Mouse (Mus musculus): ENCODE results near the gene Utp20.
A peak's percentile ranks its signal among the peaks of the same experiment; 100 is the strongest.
"Not testable (repeated sequence)": the region's sequence is repeated elsewhere in the genome, so short reads cannot be mapped to it uniquely, and the experiment has no call there.

Utp20 gene

DNA sequence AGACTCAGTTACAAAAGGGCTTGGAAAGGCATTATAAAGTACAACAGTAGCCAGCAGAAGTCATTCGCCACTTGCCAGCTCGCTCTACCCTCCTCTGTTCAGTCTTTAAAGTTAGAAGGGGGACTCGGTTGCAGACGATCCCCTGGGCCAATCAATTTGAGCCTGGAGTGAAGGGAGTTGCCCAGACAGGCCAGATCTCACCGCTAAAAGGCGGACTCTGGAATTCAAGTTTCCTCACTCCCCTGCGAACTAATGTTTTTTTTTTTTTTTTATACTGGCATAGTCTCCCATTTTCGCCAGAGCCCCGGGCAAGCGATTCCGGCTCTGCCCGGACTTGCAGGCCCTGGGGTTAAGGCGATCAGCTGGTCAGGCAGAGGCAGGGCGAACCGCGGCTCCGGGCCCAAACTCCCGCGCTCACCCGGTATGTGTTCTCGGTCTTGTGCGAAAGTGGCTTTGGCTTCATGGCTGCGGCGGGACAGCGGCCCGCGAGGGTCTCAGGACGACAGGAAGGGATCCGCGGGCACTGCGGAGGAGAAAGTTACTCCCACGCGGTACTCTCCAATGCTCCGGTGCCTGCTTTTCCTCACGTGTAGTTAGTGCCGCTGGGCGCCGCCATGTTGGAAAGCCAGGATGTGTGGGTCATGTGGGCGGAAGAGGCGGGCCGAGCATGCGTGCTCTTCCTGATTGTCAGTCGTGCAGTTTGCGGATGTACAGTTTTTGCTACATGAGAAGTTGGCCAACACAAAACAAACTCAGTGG, at the start of gene Utp20:
Utp20 (minus strand) TSS at position 617 of the 759 bp plus-strand sequence.
- DNase-seq (ENCODE audit: low read depth, low spot score), result peak; percentile 80

GRCm38 (mm10) chr10:88874870-88875269, 48.3 kb upstream of the Utp20 start:
- DNase-seq (ENCODE audit: low read depth, low spot score), result no peak

- DNase-seq (ENCODE audit: low read depth, low spot score), result no peak
Measured at GRCm38 (mm10) chr10:88866017-88866416, 39.4 kb upstream of the Utp20 start.

- DNase-seq (ENCODE audit: low read depth, low spot score), result no peak
Measured at GRCm38 (mm10) chr10:88862293-88862692, 35.7 kb upstream of the Utp20 start.

DNA sequence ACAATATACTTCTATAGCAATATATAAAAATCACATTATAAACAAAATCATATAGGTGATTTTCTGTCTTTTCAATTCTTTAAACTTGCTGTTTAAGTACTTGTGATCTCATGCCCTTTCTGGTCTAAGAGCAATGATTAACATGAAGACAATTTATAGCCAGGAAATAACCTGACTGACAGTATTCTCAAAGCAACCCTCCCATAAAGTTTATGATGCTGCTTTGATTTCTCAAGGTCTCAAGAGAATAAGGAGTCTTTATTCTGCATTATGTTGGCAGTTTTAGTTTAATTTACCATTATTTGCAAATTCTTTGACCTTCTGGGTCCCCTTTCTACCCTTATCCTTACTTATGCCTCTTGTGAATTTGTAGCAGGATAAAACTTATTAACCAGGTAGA, 34.8 kb upstream of the Utp20 start:
- DNase-seq (ENCODE audit: low read depth, low spot score), result no peak

GRCm38 (mm10) chr10:88860911-88861310, 34.3 kb upstream of the Utp20 start:
- DNase-seq (ENCODE audit: low read depth, low spot score), result no peak

DNA sequence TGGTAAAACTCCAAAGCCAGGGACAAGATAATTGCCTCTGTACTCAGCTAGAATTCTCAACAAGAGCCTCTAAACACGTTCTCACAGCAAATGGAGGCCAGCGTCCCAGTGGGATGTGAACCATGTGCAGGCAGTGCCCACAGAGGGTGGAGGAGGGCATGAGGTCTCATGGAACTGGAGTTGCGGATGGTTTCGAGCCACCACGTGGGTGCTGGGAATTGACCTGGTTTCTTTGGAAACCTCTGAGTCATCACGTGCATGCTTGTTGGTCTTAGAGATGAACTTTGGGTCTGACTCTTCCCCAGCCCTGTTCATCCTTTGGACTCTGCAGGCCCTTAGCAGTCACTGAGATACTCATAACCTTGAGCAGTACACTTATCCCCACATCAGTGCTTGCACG, 26.7 kb upstream of the Utp20 start:
- no peak for DNase-seq (ENCODE audit: low read depth, low spot score)

DNA sequence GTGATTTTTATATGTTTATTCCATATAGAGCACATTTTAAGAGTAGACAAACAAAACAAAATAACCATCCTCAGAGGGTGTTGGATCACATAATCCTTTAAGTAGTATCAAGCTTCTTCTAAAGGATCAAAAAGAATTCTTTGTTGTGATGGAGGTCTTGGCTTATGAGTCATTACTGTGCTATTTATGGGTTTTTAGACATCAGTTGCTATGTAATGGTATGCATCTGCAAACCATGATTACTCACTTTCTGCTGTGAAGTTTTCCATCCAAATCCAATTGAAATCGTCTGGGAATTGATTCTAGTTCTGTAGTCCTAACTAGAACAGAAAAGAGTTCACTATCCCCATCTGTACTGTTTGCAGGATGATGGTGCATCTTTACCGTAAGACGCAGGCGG, 23.4 kb upstream of the Utp20 start:
- DNase-seq (ENCODE audit: low read depth, low spot score), result no peak

GRCm38 (mm10) chr10:88848876-88849476, 22.4 kb upstream of the Utp20 start:
- no peak for DNase-seq (ENCODE audit: low read depth, low spot score)

GRCm38 (mm10) chr10:88834227-88834626, 7.6 kb upstream of the Utp20 start:
- DNase-seq (ENCODE audit: low read depth, low spot score), result no peak

GRCm38 (mm10) chr10:88828361-88828760, 1.8 kb upstream of the Utp20 start:
- DNase-seq (ENCODE audit: low read depth, low spot score), result no peak

DNA sequence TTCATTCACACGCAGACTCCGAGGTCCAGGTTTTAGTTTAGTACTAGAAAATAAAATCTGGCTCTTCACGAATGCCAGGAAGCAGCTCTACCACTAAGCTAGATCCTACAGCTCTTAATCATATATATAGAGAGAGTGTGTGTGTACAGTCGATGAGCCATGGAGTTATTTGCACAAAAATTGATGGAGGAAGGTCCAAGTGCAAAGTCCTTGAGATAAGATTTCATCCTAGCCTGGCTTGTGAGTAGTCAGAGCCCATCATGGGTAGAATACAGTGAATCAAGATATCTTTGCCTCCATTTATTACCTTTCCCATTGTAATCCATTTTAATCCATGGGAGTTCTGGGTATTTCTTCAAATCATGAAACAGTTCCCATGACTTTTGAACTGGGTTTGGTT, 992 bp upstream of the Utp20 start:
- DNase-seq (ENCODE audit: low read depth, low spot score), result no peak

GRCm38 (mm10) chr10:88826947-88827306, 323 bp upstream of the Utp20 start:
- DNase-seq (ENCODE audit: low read depth, low spot score), result not testable (repeated sequence)

- DNase-seq (ENCODE audit: low read depth, low spot score), result no peak
Measured at GRCm38 (mm10) chr10:88817335-88817734, 9.3 kb downstream of the Utp20 start.

- DNase-seq (ENCODE audit: low read depth, low spot score), result no peak
Measured at GRCm38 (mm10) chr10:88815256-88815655, 11.3 kb downstream of the Utp20 start.

- DNase-seq (ENCODE audit: low read depth, low spot score), result no peak
Measured at GRCm38 (mm10) chr10:88811704-88812103, 14.9 kb downstream of the Utp20 start.

GRCm38 (mm10) chr10:88802236-88802635, 24.4 kb downstream of the Utp20 start:
- DNase-seq (ENCODE audit: low read depth, low spot score), result no peak

- DNase-seq (ENCODE audit: low read depth, low spot score), result no peak
Measured at GRCm38 (mm10) chr10:88799381-88799780, 27.2 kb downstream of the Utp20 start.

- DNase-seq (ENCODE audit: low read depth, low spot score), result no peak
Measured at GRCm38 (mm10) chr10:88797452-88797851, 29.2 kb downstream of the Utp20 start.

DNA sequence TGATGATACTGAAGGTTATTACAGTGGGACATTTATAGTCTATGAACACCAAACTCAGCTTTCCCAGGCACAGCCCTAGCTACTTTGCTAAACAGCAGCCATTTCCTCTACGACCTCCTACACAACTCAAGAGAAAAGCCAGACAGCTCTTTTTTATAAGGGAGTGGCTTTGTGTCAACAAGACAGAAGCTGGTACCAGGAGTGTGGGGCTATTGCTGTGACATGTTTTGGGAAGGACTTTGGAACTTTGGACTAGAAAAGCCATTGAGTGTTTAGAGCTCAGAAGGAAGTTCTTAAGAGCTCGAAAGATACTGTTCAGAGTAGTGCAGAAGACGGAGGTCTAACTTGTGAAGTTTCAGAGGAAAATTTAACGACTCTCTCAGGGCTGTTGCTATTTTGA, 29.7 kb downstream of the Utp20 start:
- DNase-seq (ENCODE audit: low read depth, low spot score), result no peak

GRCm38 (mm10) chr10:88795226-88795625, 31.4 kb downstream of the Utp20 start:
- DNase-seq (ENCODE audit: low read depth, low spot score), result no peak

GRCm38 (mm10) chr10:88794606-88795005, 32.0 kb downstream of the Utp20 start:
- DNase-seq (ENCODE audit: low read depth, low spot score), result no peak

DNA sequence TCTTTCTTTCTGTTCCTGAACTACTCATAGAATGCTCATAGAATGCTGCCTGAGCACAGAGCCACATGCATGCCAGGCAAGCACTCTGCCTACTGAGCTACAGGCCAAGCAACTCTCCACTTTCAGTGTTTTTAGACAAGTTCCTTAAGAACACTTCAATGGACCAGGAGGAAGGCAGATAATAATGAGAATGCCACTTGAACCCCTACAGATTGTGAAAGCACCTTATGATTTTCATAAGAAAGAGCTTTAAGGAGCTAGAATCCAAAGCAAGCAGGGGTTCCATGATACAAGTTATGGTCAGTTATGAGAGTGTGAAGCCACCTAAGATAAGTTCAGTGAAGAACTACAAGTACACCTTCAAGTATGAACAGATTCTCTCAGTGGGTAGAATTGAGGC, 32.9 kb downstream of the Utp20 start:
- DNase-seq (ENCODE audit: low read depth, low spot score), result no peak

All from brain, embryonic 18.5 days (tissue).